9 mouse cellular contexts compared by ENCODE assay signal in the genomic region with DNA sequence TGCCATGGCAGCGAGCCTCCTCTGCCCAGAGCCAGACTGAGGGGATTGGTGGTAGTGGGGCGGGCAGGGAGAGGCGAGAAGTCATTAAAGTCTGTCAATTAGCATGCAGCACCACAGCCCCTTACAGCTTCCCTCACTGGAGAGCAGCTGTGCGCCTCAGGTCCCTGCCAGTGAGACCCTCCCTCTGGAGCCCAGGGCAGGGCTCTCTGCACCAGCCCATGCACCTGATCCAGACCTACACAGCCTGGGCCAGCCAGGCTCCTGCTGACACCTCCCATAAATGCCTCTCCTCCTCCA.
DNase-seq lines count a peak whose midpoint lies in the region; ATAC-seq and TF ChIP-seq lines count a peak whose summit lies in the region.
"Had no signal": no experiment of that assay in that cellular context is flagged by ENCODE, and none has a peak within 500 bp of the region (broad histone marks: within the 10 kb centered on the region; RNA-seq: fewer than 3 reads in every experiment).

No protein-coding gene starts in this region.

- H3K4me2 ChIP-seq in lung, embryonic 14.5 days, result no peak overlapping the region

- no peak overlapping the region for H3K4me3 ChIP-seq in lung, embryonic 14.5 days (ENCODE audit: low read depth, low read length)
- H3K4me3 ChIP-seq in limb, embryonic 10.5 days, result no peak overlapping the region

- H3K36me3 ChIP-seq in lung, embryonic 14.5 days (ENCODE audit: insufficient read depth), result no peaks in the 10 kb centered on the region
- H3K36me3 ChIP-seq in limb, embryonic 10.5 days, result no peaks in the 10 kb centered on the region

- H3K27ac ChIP-seq in lung, embryonic 14.5 days (ENCODE audit: low read depth), result no peak overlapping the region
- H3K27ac ChIP-seq in limb, embryonic 10.5 days, result no peak overlapping the region

- ATAC-seq in lung, embryonic 14.5 days (ENCODE audit: insufficient read depth), result no peak

- no peak for TF ChIP-seq CTCF in lung, embryonic 14.5 days (IDR thresholded peaks at IDR 0.05; ENCODE audit: low read depth)

- no peaks in the 10 kb centered on the region for H3K9me3 ChIP-seq in lung, embryonic 14.5 days (ENCODE audit: low read depth, low read length)
- no peaks in the 10 kb centered on the region for H3K9me3 ChIP-seq in limb, embryonic 10.5 days (replicated peaks)

- DNase-seq in lung, embryonic 14.5 days, result peak; percentile 21
- no peak for DNase-seq in lung, postnatal 10 days
- peak; percentile 60 to 70 for DNase-seq in frontal cortex, postnatal 25 days (ENCODE audit: low spot score in 2 of 2)
- peak; percentile 70 for DNase-seq in limb, embryonic 10.5 days (ENCODE audit: low spot score)
- DNase-seq in right cerebral cortex, postnatal 14 days, result peak; percentile 84
- DNase-seq in thymus, postnatal 4 days, result no peak
- DNase-seq in spleen, adult 12 weeks (ENCODE audit: low spot score), result no peak
- no peak for DNase-seq in adrenal gland, postnatal 14 days

- no peaks in the 10 kb centered on the region for H3K27me3 ChIP-seq in lung, embryonic 14.5 days (ENCODE audit: insufficient read depth, low read length)
- H3K27me3 ChIP-seq in limb, embryonic 10.5 days (ENCODE audit: low read depth, poor library complexity, severe bottlenecking), result peaks cover 19% of the 10 kb centered on the region
- H3K27me3 ChIP-seq: CH12.LX had no signal

- H3K4me1 ChIP-seq in lung, embryonic 14.5 days (ENCODE audit: insufficient read depth), result no peaks in the 10 kb centered on the region; the same call in 1 of the 2 replicates
- peaks cover 36% of the 10 kb centered on the region for H3K4me1 ChIP-seq in limb, embryonic 10.5 days

- 19% methylated on average over 4 of the region's 4 CpGs for WGBS in lung, embryonic 14.5 days
- 3% methylated on average over 4 of the region's 4 CpGs for WGBS in limb, embryonic 10.5 days

- H3K9ac ChIP-seq in lung, embryonic 14.5 days, result no peak overlapping the region

Comparison
In these comparisons a context has a peak if more than half of its experiments do, and no peak if none do; other contexts are left out.
1. DNase-seq: peak in lung, embryonic 14.5 days (single experiment), frontal cortex, postnatal 25 days (2 of 2), limb, embryonic 10.5 days (single experiment) and right cerebral cortex, postnatal 14 days (single experiment); none in lung, postnatal 10 days (single experiment), thymus, postnatal 4 days (single experiment), spleen, adult 12 weeks (single experiment) and adrenal gland, postnatal 14 days (single experiment).